Mouse (Mus musculus) activated CD4-positive, CD25-positive, alpha-beta regulatory T cell (primary cell): Measurements from ENCODE around the gene Fam243. TPM values are rescaled to one million over a fixed set of nuclear protein-coding genes. Genes with fewer than 3 reads are reported as not detected.

Source experiments
- polyA plus RNA-seq, 2 experiments: library from polyadenylated mRNA; unstranded; fragments of 100-300 nt; shearing (Covaris generic); gene quantifications; one replicate each; pipeline ENCODE4 v1.2.1; 2017

Gene Fam243
- polyA plus RNA-seq = not detected

DNA sequence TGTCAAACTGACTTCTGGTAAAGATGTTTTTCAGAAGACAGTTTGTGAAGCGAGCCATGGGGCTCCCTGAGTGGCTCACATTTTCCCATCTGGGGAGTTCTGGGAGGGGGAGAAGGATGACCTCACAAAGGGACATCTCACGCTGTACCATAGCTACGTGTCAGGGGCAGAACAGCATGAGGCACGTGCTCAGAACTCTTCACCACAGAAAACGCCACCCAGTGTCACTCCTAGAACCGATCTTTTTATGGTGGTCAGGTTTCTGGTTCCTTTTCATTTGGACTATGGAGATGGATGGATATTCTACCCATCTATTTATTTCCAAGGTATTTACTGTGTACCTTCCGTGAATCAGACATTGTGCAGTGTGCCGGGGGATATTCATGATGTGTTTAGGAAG is at the start of gene Fam243:
Gene Fam243, minus strand, starts transcription at position 101 of the 400 bp plus-strand sequence.

DNA sequence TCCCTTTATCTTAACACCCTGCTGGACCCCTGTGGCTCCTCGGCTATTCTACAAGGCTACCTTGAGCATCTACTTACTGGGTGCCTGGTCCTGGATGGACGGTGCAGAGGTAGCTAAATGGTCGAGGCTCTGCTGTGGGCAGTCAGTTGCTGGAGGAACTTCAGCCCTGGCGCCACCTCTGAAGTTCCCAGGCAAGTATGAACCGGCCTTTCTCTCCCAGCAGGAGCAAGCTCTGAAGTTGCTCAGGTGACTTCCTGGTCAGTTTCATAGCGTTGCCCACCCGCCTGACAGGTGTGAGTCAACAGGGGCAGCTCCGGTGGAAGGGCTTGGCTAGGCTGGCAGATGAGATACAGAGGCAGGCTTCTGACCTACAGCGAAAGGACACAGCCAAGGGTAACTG is 38.0 kb upstream of the Fam243 start, which contains the start of gene Kcne1:
Gene Kcne1, minus strand, starts transcription at position 240 of the 400 bp plus-strand sequence.

GRCm38 (mm10) chr16:92300649-92301411 is 20.4 kb downstream of the Fam243 start, which contains the start of gene Smim11:
TSS of gene Smim11 (plus strand) at chr16:92301286.

DNA sequence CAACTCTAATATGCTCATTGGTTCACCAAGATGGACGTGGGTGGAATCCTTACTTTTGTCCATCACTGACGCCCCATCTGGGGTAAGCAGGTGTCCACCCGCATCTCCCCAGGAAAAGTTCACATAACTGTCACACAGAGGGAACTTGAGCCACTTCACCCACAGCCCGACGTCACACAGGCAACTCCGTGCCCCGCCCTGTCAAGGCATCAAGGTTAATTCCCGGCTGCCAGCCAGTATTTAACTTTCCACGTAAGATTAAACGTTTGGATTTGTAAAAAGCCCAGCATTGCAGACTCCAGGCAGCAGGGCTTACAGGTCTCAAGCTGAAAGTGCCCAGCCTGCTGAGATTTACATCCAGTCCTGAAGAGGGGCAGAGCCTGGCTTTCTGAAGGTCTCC is 29.1 kb downstream of the Fam243 start, which contains the start of gene Kcne2:
Gene Kcne2, plus strand, starts transcription at position 289 of the 400 bp plus-strand sequence.

Other genes starting within 250 kb of the Fam243 start
- gene Kcne2, start 29.1 kb downstream of the Fam243 start, polyA plus RNA-seq = under 1 TPM in 1 of 2 experiments, not detected in 1; 0.41 TPM
- 100 to 1,000 TPM in 1 of 2 experiments, 10 to 100 TPM in 1; 99.0 to 117 TPM for gene Smim11, start 20.2 kb downstream of the Fam243 start, polyA plus RNA-seq
- not detected for gene Kcne1, start 38.0 kb upstream of the Fam243 start, polyA plus RNA-seq
- 10 to 100 TPM in 1 of 2 experiments, 1 to 10 TPM in 1; 8.3 to 13.5 TPM for gene Rcan1, start 149.4 kb upstream of the Fam243 start, polyA plus RNA-seq
- gene Clic6, start 164.3 kb upstream of the Fam243 start, polyA plus RNA-seq = under 1 TPM in 1 of 2 experiments, not detected in 1; 0.06 TPM